Mouse (Mus musculus): ENCODE data around the gene Rnf217.

- TF ChIP-seq POLR2A (IDR thresholded peaks at IDR 0.05; ENCODE audit: low read depth, low read length) (no peak), CTCF (IDR thresholded peaks at IDR 0.05; ENCODE audit: extremely low read depth, insufficient read depth, insufficient read length, insufficient replicate concordance) (no peak)
These were observed 23.0 kb upstream of the Rnf217 start for GRCm38 (mm10) chr10:31632005-31632404.

Data from spleen, adult 2 months (tissue).